Mouse (Mus musculus): ENCODE measurements around the gene Ktn1.

The Ktn1 gene

DNA sequence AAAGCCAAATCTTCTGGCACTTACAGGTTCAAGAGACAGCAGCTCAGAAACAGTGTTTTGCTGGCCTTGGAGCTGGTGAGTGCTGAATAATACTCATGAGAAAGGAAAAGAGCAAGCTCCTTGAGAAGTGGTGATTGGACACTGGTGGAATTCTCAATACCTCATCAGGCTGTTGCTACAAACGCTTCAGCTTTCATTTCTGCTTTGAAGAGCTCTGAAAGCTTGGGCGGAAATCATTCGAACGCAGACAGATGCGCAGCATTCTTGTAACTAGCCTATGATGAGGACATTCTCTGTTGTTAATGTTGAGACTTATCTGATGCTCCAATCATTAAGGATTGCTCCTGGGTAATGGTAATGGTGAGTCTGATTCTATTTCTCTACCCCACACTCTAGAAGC is at the start of gene Ktn1:
Ktn1 (plus strand) TSS at position 231 of the 400 bp plus-strand sequence.
- DNase-seq (ENCODE audit: low spot score) = peak; percentile 42

DNA sequence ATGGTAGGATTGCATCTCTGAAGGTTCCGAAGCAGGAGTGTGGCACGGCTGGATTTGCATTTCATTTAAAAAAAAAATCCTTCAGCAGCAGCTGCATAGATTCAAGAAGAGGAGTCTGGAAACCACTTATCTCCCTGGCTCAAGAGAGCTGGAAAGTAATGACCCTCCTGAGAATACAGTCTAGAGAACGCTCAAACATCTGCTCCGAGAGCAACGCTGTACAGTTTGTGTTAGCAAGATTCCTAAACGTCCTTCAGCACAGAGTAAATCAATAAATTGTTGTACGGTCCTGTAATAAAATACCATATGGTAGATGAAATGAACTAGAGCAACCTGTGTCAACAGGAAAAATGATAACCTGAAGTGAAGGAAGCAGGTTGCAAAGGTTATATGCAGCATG is 35.0 kb upstream of the Ktn1 start:
- DNase-seq (ENCODE audit: low spot score) = peak; percentile 78

GRCm38 (mm10) chr14:47618891-47619290 is 29.4 kb upstream of the Ktn1 start:
- no peak for DNase-seq (ENCODE audit: low spot score)

- DNase-seq (ENCODE audit: low spot score) = no peak
Measured at GRCm38 (mm10) chr14:47621901-47622300, 26.3 kb upstream of the Ktn1 start.

DNA sequence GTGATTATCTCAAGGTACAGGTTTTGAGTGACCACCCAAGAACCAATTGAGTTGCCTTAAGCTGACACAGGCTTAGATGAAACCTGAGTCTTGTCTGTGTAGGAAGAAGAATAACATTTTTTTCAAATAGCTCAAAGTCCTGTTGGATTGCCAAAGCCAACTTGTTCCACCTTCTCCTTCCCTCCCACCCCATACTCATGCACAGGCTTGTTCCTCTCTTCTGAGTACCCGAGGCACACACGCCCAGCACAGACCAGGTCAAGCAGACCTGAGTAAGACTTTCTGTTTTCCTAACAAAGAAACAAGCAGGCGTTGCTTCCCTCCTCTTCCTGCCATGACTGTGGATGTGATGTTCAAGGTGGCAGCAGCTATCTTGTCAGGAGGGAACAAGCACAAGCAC is 23.4 kb upstream of the Ktn1 start:
- DNase-seq (ENCODE audit: low spot score) = no peak

- no peak for DNase-seq (ENCODE audit: low spot score)
Measured at GRCm38 (mm10) chr14:47626143-47626542, 22.1 kb upstream of the Ktn1 start.

GRCm38 (mm10) chr14:47626812-47627211 is 21.4 kb upstream of the Ktn1 start:
- DNase-seq (ENCODE audit: low spot score) = no peak

GRCm38 (mm10) chr14:47627360-47627759 is 20.9 kb upstream of the Ktn1 start:
- DNase-seq (ENCODE audit: low spot score) = no peak

DNA sequence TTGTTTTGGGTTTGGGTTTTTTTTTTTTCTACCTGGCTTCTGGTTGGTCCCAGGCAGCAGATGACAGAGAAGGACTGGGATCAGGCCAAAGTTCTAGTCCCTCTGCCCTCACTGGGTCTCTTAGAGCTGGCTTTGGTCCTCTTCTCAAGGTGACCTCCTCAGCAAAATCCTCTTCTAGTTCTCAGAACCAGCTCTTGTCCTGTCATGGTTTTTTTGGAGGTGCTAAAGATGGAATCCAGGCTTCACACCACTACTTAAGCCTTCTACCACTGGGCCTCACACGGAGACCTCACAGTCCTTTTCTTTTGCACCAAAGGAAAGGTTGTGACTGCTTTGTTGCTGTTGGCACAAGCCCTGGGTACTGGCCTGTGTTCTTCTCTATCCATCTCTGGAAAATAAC is 15.8 kb upstream of the Ktn1 start:
- no peak for DNase-seq (ENCODE audit: low spot score)

DNA sequence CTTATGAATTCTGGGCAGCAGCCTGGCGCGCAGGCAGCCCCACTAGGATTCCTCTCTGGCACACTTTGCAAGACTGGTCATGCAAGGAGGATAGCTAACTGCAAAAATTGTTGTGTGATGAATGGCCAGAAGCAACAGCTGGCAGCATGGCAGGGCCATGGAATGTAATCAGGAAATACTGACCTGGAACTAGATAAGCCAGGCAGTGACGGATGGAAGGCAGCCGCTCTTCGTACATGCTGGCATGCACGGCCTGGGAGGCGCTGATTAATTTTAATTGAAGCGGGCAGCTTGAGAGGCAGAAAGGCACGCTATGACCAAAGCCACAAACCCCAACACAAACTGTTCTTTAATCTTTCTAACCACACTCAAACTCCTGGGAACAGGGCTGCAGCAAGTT is 13.8 kb upstream of the Ktn1 start:
- DNase-seq (ENCODE audit: low spot score) = peak; percentile 40

- DNase-seq (ENCODE audit: low spot score) = no peak
Measured at GRCm38 (mm10) chr14:47634846-47635245, 13.4 kb upstream of the Ktn1 start.

- DNase-seq (ENCODE audit: low spot score) = peak; percentile 88
Measured at GRCm38 (mm10) chr14:47638316-47638895, 9.8 kb upstream of the Ktn1 start.

DNA sequence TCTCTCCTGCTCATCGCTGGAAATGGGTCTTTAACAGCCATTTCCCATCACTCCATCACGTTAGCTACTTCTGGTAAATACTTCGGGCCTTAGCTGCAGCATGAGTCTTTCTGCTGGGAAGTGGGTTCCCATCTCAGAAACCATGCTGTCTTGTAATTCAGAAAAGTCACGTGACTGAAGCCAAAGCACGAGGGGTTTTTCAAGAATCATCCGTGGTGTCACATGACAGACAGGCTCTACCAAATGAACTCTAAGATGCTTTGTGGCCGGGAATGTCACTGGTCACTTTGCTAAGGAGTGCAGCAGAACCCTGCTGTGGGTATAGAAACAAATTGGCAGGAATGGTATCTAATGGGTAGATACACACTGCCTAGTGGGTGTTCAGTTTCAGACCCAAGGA is 2.6 kb upstream of the Ktn1 start:
- DNase-seq (ENCODE audit: low spot score) = no peak

DNA sequence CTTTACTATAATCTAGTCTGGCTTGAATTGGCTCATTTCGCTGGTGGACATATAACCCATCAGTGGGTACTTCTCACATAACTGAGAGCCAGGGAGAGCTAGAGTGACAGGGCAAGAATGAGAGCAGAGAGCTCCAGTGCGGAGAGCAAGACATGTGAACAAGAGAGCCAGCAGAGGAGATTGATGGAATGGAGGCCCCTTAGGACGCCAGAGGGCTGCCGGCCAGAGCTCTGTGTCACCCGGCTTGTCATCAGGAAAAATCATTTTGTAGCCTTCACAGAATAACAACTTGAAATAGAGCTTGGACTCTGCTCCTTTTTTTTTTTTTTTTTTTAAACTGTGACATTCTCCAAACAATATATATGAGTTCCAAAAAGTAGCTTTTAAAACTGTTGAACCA is 2.0 kb upstream of the Ktn1 start:
- no peak for DNase-seq (ENCODE audit: low spot score)

- DNase-seq (ENCODE audit: low spot score) = no peak
Measured at GRCm38 (mm10) chr14:47646696-47647516, 1.3 kb upstream of the Ktn1 start.

DNA sequence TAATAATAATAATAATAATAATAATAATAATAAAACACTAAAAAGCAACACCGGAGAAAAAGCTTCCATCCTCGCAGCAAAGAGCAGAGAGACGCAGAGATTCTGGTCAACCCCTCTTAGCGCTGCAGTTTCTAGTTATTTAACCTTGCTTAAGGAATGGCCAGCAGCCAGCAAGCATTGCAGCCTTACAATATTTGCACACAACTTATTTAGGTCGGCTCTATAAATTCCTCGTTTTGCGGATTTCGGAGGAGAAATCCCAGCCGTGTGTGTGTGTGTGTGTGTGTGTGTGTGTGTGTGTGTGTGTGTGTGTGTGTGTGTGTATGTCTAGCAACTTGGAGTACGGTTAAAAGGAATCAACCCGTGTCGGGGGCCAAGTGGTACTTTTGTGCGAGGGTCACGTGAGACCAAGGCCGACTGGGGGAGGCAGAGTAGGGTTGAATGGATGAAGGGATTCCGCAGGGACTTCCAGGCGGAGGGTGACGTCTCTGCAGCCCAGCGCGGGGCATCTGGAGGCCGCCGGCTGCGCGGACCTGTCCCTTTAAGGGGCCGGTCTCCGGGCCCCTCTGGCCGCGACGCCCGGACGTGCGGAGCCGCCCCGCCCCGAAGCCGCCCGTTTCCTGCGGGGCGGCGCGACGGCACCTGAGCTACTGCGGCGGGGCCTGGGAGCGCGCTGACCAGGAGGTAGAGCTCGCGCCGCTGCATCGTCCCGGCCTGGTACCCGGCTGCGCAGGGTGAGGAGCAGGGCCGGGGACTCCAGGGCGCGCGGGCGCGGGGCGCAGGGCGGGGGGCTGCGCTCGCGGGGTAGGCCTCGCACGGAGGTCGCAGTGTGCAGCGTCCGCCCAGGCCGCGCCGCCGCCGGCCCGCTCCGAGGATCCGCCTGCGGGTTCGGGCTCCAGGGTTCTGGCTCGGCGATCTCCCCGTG is 720 bp downstream of the Ktn1 start:
- DNase-seq (ENCODE audit: low spot score) = peak; percentile 86

DNA sequence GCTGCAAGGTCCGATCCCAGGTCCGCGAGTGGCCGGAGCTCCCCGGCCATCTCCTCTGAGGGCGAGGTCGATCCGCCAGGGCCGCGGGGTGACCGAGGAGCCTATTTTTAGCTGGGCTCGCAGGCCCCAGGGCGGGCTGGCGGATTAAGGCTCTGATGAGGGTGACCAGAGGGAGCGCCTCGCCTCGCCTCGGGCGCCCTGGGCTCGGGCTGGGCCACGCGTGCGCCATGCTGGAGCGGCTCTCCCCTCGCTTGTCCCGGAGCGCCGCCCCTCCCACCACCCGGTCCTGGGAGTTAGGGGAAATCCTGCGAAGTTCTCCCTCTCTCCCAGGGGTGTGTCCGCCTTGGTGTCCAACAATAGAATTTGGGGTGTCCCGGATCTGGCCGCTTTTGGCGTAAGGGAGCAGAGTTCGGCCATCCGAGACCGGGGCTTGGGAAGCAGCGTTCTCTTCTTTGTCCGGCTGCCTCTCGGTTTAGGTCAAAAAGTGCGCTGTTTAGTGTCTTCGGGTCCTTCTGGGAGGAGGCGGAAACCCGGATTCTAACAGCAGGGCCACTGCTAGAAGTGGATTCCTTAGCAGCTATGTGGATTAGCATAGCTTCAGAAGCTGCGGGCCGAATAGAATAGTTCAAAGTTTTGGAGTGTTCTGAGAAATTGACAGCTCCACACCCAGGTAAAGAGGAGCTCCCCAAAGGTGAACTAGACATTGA is 1.5 kb downstream of the Ktn1 start:
- peak; percentile 75 for DNase-seq (ENCODE audit: low spot score)

DNA sequence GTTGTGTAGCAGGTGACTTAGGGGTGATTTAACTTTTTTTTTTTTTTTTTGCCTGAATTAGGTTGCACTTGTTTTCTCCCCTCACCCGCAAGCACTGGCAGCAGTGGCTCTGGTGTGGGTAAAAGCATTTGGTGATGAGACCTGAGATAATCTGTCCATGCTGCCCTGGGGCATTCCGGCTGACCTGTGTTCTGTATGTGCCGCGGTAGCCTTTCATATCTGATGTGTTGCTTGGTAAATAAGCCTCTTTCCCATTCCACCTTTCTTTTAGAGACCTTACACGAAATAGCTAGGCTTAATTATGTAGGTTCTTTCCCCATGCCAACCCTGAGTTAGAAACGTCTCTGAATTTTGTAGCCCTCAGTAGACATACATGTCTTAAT is 2.1 kb downstream of the Ktn1 start:
- DNase-seq (ENCODE audit: low spot score) = no peak

DNA sequence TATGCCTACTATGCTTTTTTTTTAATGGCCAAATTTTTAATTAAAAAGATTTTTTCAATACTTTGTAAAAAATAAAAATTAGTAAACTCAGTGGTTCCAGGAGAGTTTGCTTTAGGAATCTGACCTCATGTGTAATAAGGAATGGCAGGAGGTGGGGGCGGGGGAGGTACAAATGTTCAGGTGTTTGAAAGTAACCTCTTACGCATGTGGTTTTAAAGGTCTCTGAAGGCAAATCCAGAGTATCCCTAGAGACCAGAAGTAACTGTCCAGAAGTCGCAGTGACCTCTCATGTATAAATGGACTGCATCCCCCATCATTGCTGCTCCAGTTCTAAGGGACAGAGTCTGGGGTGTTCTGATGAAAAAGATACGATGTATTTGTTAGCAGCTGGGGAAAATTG is 3.0 kb downstream of the Ktn1 start:
- no peak for DNase-seq (ENCODE audit: low spot score)

DNA sequence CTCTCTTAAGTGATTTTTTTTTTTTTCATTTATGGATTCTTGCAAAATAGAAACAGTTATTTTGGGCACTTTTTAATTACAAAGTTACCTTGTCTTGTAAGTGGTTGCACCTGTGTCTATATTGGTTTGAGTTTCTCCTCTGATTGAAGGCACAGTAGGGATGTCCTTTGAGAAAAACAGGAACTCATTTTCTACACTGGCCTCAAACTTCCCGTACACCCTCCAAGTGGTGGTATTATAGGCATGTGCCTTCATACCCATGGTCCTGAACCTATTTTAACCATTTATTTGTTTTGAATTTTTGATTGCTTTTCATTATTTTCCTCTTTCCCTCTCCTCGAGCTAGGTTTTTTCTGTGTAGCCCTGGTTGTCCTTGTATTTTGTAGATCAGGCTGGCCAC is 7.2 kb downstream of the Ktn1 start:
- DNase-seq (ENCODE audit: low spot score) = no peak

- no peak for DNase-seq (ENCODE audit: low spot score)
Measured at GRCm38 (mm10) chr14:47663844-47664469, 15.7 kb downstream of the Ktn1 start.

DNA sequence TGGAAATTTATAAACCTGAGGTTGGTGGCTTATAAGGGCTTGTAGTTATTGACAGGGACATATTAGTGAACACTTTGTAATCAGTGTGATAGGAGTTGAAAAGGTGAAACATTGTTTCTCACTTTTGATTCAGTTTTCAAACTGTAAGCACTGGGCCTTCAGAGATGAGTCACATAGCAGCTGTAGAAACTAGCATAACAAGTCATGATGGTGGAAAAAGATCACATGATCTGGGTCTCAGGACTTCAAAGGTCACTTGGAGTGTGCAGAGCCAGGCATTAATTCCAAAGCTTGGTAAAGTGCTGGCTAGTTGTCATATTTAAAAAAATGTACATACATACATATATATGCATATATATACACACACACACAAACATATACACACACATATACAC is 16.2 kb downstream of the Ktn1 start:
- DNase-seq (ENCODE audit: low spot score) = no peak

Data from MN1 (cell line).